Mouse (Mus musculus): ENCODE data around the gene Rsph10b.
A peak's percentile ranks its signal among the peaks of the same experiment; 100 is the strongest.
"Not testable (repeated sequence)": the region's sequence is repeated elsewhere in the genome, so short reads cannot be mapped to it uniquely, and the experiment has no call there.

Rsph10b gene

GRCm38 (mm10) chr5:143990086-143990485 lies 57.3 kb downstream of the Rsph10b start:
- no peak for DNase-seq (ENCODE audit: inconsistent age in 2 of 2, low spot score in 1 of 2)

GRCm38 (mm10) chr5:143992661-143993060 lies 59.8 kb downstream of the Rsph10b start:
- no peak for DNase-seq (ENCODE audit: inconsistent age in 2 of 2, low spot score in 1 of 2)

DNA sequence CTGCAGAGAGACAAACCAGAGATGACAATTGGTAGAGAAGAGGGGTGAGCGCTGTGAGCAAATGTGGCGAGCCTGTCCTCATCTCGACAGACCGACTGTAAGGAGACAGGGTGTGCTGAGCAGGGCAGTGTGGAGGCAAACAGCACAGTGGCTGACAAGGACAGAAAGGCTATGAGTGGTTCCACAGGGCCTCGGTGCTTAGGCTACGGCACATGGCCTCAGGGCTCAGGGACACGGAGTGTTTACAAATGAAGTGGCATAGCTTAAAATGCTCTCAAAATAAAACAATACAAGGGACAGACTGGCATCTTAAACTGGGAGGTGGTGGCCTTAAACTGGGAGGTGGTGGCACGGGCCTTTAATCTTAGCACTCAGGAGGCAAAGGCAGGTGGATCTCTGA lies 60.4 kb downstream of the Rsph10b start:
- DNase-seq (ENCODE audit: inconsistent age in 2 of 2, low spot score in 1 of 2) = peak; percentile 57 to 80

GRCm38 (mm10) chr5:143993849-143994248 lies 61.0 kb downstream of the Rsph10b start:
- peak in 1 of 2 experiments; percentile 69 for DNase-seq (ENCODE audit: inconsistent age in 2 of 2, low spot score in 1 of 2)

DNA sequence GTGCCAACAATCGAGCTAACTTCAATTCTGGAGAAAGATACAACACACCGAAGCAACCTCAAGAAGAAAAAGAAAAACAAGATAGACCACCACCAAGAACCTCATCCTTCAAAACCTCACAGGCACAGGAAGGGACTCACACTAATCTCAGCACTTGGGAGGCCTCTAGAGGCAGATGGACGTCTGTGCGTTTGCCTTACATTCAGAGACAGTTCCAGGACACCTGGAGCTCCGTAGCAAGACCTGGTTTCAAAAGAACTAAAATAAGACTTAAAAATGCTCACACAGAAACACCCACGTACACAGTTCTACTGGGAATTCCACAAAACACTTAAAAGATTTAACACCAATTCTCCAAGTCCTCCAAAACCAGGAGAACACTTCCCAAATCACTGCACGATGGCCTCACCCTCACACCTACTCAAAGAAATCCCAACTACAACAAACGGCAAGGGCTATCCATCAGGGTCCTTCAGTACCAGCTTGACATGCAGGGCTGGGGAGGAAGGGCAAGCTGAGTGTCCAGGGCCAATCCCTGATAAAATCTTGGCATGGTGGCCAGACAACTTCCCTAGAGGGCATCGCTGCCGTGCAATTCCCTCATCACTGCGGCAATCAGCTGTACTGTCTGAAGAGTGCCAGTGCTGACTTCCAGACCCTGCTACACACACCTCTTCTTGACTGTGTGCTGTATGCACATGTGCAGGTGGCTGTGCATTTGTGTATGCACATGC lies 62.0 kb downstream of the Rsph10b start:
- DNase-seq (ENCODE audit: inconsistent age in 2 of 2, low spot score in 1 of 2) = peak; percentile 42 to 74

DNA sequence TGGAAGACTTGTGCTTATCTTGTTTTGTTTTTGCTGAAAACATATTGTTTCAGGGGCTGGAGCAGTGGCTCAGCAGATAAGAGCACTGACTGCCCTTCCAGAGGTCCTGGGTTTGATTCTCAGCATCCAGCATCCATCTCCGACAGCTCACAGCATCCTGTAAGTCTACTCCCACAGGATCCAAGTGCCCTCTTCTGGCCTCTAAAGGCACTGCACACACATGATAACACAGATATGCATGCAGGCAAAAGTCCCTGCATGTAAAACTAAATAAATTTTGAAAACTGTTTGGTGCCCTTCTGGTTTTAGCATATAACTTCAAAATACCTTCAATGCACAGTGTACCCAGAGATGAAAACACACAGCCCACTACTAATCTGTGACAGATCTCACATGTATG lies 66.6 kb downstream of the Rsph10b start:
- DNase-seq (ENCODE audit: inconsistent age in 2 of 2, low spot score in 1 of 2) = no peak

GRCm38 (mm10) chr5:144002461-144003192 lies 69.8 kb downstream of the Rsph10b start:
- no peak for DNase-seq (ENCODE audit: inconsistent age in 2 of 2, low spot score in 1 of 2)

- DNase-seq (ENCODE audit: inconsistent age in 2 of 2, low spot score in 1 of 2) = not testable (repeated sequence)
Observed at GRCm38 (mm10) chr5:144013366-144014134, 80.7 kb downstream of the Rsph10b start.

DNA sequence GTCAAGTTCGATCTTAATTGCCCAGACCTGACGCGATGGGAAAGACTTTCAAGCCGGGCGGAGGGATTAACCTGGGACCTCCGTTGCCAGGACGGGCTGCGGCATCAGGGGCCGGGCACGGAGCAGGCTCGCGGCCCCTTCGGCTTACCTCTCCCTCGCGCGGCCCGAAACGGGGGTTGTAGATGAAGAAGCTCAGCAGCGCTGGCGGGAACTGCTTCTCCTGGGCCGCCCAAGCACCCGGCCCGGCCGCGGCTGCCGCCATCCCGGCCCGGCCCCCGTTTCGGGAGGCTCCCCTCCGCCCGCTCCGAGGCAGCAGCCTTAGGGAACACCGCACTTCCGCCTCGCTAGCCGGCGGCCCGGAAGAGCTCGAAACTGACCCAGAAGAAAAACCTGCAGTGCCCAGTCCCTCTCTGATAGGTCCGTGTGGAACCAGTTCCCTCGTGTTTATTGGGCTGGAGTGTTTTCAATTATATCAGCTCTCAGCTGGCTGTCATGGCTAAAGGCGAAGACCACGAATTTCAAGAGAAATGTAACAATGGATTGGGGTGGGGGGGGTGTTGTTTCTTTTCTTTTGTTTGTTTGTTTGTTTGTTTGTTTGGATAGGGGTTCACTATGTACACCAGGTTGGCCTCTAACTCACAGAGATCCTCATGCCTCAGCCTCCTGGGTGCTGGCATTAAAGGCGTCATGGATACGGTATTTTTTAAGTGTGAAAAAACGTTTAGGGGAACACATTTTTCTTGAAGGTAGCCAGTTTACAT lies 81.9 kb downstream of the Rsph10b start, which contains the start of gene Ccz1:
Gene Ccz1, minus strand, starts transcription at position 327 of the 761 bp plus-strand sequence.
- DNase-seq (ENCODE audit: inconsistent age in 2 of 2, low spot score in 1 of 2) = peak; percentile 85 to 92

DNA sequence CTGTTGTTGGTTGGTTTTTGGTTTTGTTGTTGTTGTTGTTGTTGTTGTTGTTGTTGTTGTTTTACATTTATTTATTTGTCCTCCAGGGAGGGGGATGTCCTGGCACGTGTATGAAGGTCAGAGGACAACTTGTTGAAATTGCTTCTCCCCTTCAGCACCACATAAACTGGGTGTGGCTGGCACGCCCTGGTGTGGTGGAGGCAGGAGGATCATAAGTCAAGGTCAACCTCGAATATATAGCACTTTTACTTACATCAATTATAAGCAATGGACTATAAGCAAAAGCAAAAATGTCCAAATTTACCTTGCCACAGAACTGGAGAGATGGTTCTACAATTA lies 82.4 kb downstream of the Rsph10b start:
- DNase-seq (ENCODE audit: inconsistent age in 2 of 2, low spot score in 1 of 2) = no peak

- no peak for DNase-seq (ENCODE audit: inconsistent age in 2 of 2, low spot score in 1 of 2)
Observed at GRCm38 (mm10) chr5:144015845-144016244, 83.0 kb downstream of the Rsph10b start.

DNA sequence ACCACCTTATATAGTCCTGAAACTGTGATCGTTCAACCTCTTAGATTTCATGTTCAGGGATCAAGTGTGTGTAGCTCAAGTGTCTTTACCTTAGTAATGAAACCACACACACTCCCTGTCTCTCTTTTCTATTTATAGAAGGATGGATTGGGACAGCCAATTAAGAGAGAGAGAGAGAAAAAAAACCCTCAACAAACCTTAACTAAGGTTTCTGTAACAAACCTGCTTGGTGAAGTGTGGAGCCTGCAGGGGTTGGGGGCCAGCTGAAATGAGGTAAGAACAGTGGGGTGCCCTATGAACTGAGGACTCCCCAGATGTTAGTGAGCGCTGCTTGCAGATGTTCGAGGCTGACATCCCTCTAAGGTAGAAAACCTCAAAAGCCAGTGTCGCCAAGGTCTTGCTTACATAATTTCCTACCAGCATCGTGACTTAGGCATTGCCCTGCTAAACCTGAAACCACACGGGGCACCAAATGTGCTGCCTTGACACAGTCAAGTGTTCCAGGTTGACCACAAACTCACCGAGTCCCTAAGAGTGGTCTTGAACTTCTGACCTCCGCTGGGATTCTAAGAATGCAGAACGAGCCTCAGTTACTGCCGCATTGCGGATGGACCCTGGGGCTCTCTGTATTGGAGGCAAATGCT lies 93.9 kb downstream of the Rsph10b start, which contains the start of gene Ocm:
Gene Ocm, minus strand, starts transcription at position 51 of the 644 bp plus-strand sequence.
- no peak for DNase-seq (ENCODE audit: inconsistent age in 2 of 2, low spot score in 1 of 2)

DNA sequence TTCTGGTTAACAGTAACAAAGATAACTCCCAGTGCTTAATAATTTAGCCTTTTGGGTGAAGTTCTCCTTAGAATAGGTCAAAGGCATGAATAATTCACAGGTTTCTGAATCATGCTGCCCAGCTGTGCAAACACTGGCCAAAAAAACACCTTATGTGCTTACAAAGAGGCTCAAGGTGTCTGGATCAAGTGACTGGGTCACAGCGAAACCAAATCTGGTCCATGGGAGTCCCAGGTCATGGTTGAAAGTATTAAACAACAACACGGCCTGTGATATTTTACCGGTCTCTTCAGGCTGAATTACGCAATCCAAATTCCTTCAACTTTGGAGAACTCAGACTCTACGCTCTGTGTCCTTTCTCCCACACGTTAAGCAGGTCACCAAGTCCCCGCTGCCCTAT lies 99.7 kb downstream of the Rsph10b start:
- no peak for DNase-seq (ENCODE audit: inconsistent age in 2 of 2, low spot score in 1 of 2)

DNA sequence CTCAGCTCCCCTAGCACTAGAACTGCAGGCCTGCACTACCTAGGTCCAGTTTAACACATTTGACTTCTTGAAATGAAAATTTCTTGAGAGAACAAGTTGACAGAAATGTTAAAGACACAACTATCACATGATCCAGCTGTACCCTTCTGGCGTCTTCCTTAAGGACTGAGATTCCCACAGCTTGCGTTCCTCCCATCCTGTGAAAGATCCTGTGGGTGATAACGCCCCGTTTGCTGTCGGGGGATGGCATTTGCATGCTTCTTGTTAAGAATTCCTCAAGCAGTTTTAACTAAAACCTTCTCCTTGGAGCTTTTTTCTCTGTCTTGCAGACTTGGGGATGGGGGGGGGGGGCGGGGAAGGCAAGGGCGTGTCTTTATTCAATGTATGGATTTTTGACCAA lies 101.7 kb downstream of the Rsph10b start:
- DNase-seq (ENCODE audit: inconsistent age in 2 of 2, low spot score in 1 of 2) = no peak

All from adrenal gland, adult (tissue).